Mouse (Mus musculus) kidney, adult 10 weeks (tissue): ENCODE measurements around the gene Gsg1l. TPM values are rescaled to one million over a fixed set of nuclear protein-coding genes. Genes with fewer than 3 reads are reported as not detected.

Experiments used
- polyA plus RNA-seq: library from polyadenylated mRNA; stranded (reverse); fragments of 350-450 nt; fragmentation: Illumina TruSeq; extraction: RNeasy Lipid Tissue Mini Kit (QIAGEN cat#74804); gene quantifications from one replicate; pipeline ENCODE4 v1.2.3, GENCODE M21; 2014; ENCODE audit warnings: low read depth, low replicate concordance

Gsg1l gene
- not detected for polyA plus RNA-seq

GRCm38 (mm10) chr7:126082286-126082741, at the start of gene Gsg1l:
TSS of gene Gsg1l (minus strand) at chr7:126082411.

Other genes with a start within 250 kb of the Gsg1l start
- 19.9 TPM for gene Xpo6, start 118.1 kb upstream of the Gsg1l start, polyA plus RNA-seq
- 6.4 TPM for gene Sbk1, start 190.2 kb upstream of the Gsg1l start, polyA plus RNA-seq